Mouse (Mus musculus) liver, postnatal 0 days (tissue): ENCODE results near the gene Slc8a3.

ENCODE experiments used
- CTCF ChIP-seq: sonication (generic); IDR thresholded peaks from 2 replicates; pipeline ENCODE4 v1.5.1; 2016; ENCODE audit warnings: antibody characterized with exemption, low read depth
- EP300 ChIP-seq: IDR thresholded peaks from 2 replicates; pipeline ENCODE4 v1.6.1; 2016; ENCODE audit warnings: antibody characterized with exemption, low read depth, mild to moderate bottlenecking

DNA sequence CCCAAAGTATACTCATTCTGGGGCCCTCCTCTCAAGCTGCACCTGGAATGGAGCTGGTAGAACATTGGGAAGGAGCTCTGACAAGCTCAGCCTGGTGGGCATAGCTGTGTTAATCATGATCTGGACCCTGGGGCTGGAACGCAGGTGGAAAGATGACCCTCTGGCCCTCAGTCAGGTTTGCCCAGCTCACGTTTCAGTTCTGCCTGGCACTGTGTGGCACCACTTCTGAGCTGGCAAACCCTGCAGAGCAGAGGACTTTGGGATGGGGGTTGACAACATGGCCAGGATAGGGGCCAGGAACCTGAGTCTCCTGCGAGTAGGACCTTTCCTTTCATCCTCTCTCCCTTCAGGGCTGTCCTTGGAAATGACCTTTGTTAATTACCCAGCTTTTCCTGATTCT, 146.3 kb downstream of the Slc8a3 start:
- TF ChIP-seq CTCF (no peak), EP300 (no peak)
